ENCODE assay signal across 16 mouse cellular contexts in the genomic region with DNA sequence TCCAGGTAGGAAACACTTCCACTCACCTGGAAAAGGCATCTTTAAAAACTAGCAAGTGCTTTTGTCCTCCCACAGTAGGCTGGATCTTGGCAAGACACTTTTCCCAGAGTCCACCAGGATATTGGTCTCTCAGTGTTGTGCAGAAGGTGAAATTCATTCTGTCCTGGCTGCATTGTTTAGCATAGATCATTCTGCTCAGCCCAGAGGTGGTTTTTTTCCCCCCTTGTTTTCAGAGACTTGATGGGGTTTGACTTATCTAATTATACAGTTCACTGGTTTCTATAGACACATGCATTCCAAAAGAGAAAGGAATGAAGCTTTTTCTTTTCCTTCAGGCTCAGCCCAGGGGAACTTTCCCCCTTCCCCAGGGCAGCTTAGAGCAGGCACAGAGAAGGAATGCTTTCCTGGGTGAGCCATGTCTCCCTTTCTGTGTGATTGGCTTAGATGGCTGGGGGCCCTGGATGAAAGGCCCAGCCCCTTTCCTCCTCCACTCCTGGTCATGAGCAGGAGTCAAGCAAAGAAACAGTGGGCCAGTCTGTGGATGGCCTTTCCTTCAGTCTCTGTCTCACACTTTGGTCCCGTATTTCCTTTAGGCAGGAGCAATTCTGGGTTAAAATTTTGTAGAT. TPM values are rescaled to one million over a fixed set of nuclear protein-coding genes. Genes with fewer than 3 reads are reported as not detected.
DNase-seq lines count a peak whose midpoint lies in the region; ATAC-seq and TF ChIP-seq lines count a peak whose summit lies in the region.
"Had no signal": no experiment of that assay in that cellular context is flagged by ENCODE, and none has a peak within 500 bp of the region (broad histone marks: within the 10 kb centered on the region; RNA-seq: fewer than 3 reads in every experiment).

No protein-coding gene starts in this region.

- H3K4me3 ChIP-seq in hindbrain, embryonic 13.5 days, result no peak overlapping the region
- H3K4me3 ChIP-seq in hindbrain, embryonic 16.5 days (ENCODE audit: low read length), result no peak overlapping the region
- H3K4me3 ChIP-seq: liver, embryonic 12.5 days had no signal

- no peak for DNase-seq in Patski (ENCODE audit: low read depth, low spot score)
- peak; percentile 37 for DNase-seq in embryo, embryonic 10.5 days (ENCODE audit: low spot score)
- DNase-seq in mesoderm, embryonic 11.5 days (ENCODE audit: low read depth, low spot score), result peak; percentile 2
- no peak for DNase-seq in thymus, postnatal 25 days
- DNase-seq in layer of hippocampus, adult 9-11 months, result no peak
- DNase-seq: adrenal gland, postnatal 10 days; cerebellum, adult 9-10 months; gastrocnemius, postnatal 14 days; heart, postnatal 10 days; layer of hippocampus, postnatal 36 days; left cerebral cortex, postnatal 4 days had no signal

- 48% methylated on average over 1 of the region's 1 CpGs for WGBS in hindbrain, embryonic 13.5 days
- WGBS in hindbrain, embryonic 16.5 days, result 29% methylated on average over 1 of the region's 1 CpGs

- no peak for TF ChIP-seq CTCF in Patski (IDR thresholded peaks at IDR 0.05)

- no peaks in the 10 kb centered on the region for H3K27me3 ChIP-seq in hindbrain, embryonic 13.5 days
- no peaks in the 10 kb centered on the region for H3K27me3 ChIP-seq in hindbrain, embryonic 16.5 days (replicated peaks; ENCODE audit: control insufficient read depth, insufficient read depth, low read length)
- no peaks in the 10 kb centered on the region for H3K27me3 ChIP-seq in Patski
- H3K27me3 ChIP-seq: liver, embryonic 12.5 days had no signal

- no peak for ATAC-seq in hindbrain, embryonic 13.5 days (ENCODE audit: low FRiP score)
- no peak for ATAC-seq in hindbrain, embryonic 16.5 days
- peak; percentile 34 for ATAC-seq in Patski
- ATAC-seq: liver, embryonic 12.5 days had no signal

- in situ Hi-C loops in Patski (cut with MboI; ENCODE audit: low pct_unique_long_range_greater_than_20kb), result no loop called here

- peaks cover 6% of the 10 kb centered on the region for H3K4me1 ChIP-seq in hindbrain, embryonic 13.5 days (replicated peaks)
- 0 out of 2 replicates have a peak, but pooled peaks cover 2% of the 10 kb centered on the region for H3K4me1 ChIP-seq in hindbrain, embryonic 16.5 days (ENCODE audit: control insufficient read depth, insufficient read depth, low read depth, low read length)
- H3K4me1 ChIP-seq: liver, embryonic 12.5 days had no signal

- no peaks in the 10 kb centered on the region for H3K36me3 ChIP-seq in hindbrain, embryonic 13.5 days
- no peaks in the 10 kb centered on the region for H3K36me3 ChIP-seq in hindbrain, embryonic 16.5 days (ENCODE audit: control insufficient read depth, insufficient read depth, low read length)
- H3K36me3 ChIP-seq: G1E; liver, embryonic 12.5 days had no signal

- H3K9me3 ChIP-seq in hindbrain, embryonic 13.5 days, result no peaks in the 10 kb centered on the region
- no peaks in the 10 kb centered on the region for H3K9me3 ChIP-seq in hindbrain, embryonic 16.5 days (ENCODE audit: control insufficient read depth, low read length)
- H3K9me3 ChIP-seq: G1E; liver, embryonic 12.5 days had no signal

- POLR2A ChIA-PET in Patski (lab: Charles Lee), result no interaction called here

- H3K4me2 ChIP-seq in hindbrain, embryonic 13.5 days, result no peak overlapping the region
- H3K4me2 ChIP-seq in hindbrain, embryonic 16.5 days (ENCODE audit: low read length), result no peak overlapping the region
- H3K4me2 ChIP-seq: liver, embryonic 12.5 days had no signal

- no peak overlapping the region for H3K9ac ChIP-seq in hindbrain, embryonic 13.5 days
- no peak overlapping the region for H3K9ac ChIP-seq in hindbrain, embryonic 16.5 days (ENCODE audit: low read depth, low read length)
- H3K9ac ChIP-seq: liver, embryonic 12.5 days had no signal

- H3K27ac ChIP-seq in hindbrain, embryonic 13.5 days, result 0 out of 2 replicates have a peak overlapping the region, but pooled peaks have one; percentile 20
- H3K27ac ChIP-seq in hindbrain, embryonic 16.5 days (ENCODE audit: low read depth, low read length), result no peak overlapping the region
- H3K27ac ChIP-seq: liver, embryonic 12.5 days had no signal

- CTCF ChIA-PET in Patski (lab: Charles Lee), result no interaction called here

RNA-seq across cellular contexts. Expression of a gene that starts 49.6 kb away (rescaled TPM):
- 0.83 and 0.99 TPM in 2 replicates for polyA plus RNA-seq in hindbrain, embryonic 13.5 days (2015; fragmentation: Nextera tagmentation; extraction: Ambion mirVana)
- 3.1 and 3.4 TPM in 2 replicates for polyA plus RNA-seq in hindbrain, embryonic 16.5 days (2015; fragmentation: Nextera tagmentation; extraction: Ambion mirVana)
- not detected for polyA plus RNA-seq in Patski (2021)
- polyA plus RNA-seq: G1E; liver, embryonic 12.5 days; lung, embryonic 16.5 days had no signal

Comparison
In these comparisons a context has a peak if more than half of its experiments do, and no peak if none do; other contexts are left out.
1. DNase-seq: peak in embryo, embryonic 10.5 days (single experiment) and mesoderm, embryonic 11.5 days (single experiment); none in Patski (single experiment), thymus, postnatal 25 days (single experiment) and layer of hippocampus, adult 9-11 months (single experiment).